Mouse (Mus musculus) liver, embryonic 11.5 days (tissue): ENCODE measurements around the gene Art4. TPM values are rescaled to one million over a fixed set of nuclear protein-coding genes. Genes with fewer than 3 reads are reported as not detected.

ENCODE experiments used
- ATAC-seq: fragments of 200-750 bp; cut with Nextera tagmentation; replicated peaks from 2 replicates; pipeline ENCODE4 v1.8.0; 2017; ENCODE audit warnings: moderate number of reproducible peaks, mild to moderate bottlenecking, moderate TSS enrichment, moderate library complexity; ENCODE audit not compliant: low FRiP score
- DNase-seq: peaks from one replicate; pipeline ENCODE4 v3.0.0-alpha.2; 2017; ENCODE audit warnings: low spot score
- H3K27ac ChIP-seq: fragments of 300-500 bp; sonication (generic); 2 replicates; pipeline ENCODE4 v1.5.1; 2014; ENCODE audit warnings: mild to moderate bottlenecking, low read depth, low read length, control low read depth
- H3K27me3 ChIP-seq: fragments of 300-500 bp; sonication (generic); replicated peaks from 2 replicates; pipeline ENCODE4 v1.6.1; 2014; ENCODE audit warnings: low read length, mixed read lengths; ENCODE audit not compliant: control insufficient read depth, insufficient read depth
- H3K36me3 ChIP-seq: fragments of 300-500 bp; sonication (generic); 2 replicates; pipeline ENCODE4 v1.6.1; 2014; ENCODE audit warnings: mild to moderate bottlenecking, low read length, moderate library complexity, mixed read lengths; ENCODE audit not compliant: control insufficient read depth, insufficient read depth
- H3K4me1 ChIP-seq: fragments of 300-500 bp; sonication (generic); replicated peaks from 2 replicates; pipeline ENCODE4 v1.6.1; 2014; ENCODE audit warnings: low read length, mixed read lengths; ENCODE audit not compliant: control insufficient read depth, insufficient read depth
- H3K4me2 ChIP-seq: fragments of 300-500 bp; sonication (generic); 2 replicates; pipeline ENCODE4 v1.6.1; 2014; ENCODE audit warnings: mild to moderate bottlenecking, control low read depth, moderate library complexity
- H3K4me3 ChIP-seq: fragments of 300-500 bp; sonication (generic); 2 replicates; pipeline ENCODE4 v1.5.1; 2014; ENCODE audit warnings: low read depth, low read length, control low read depth
- H3K9ac ChIP-seq: fragments of 300-500 bp; sonication (generic); 2 replicates; pipeline ENCODE4 v1.6.1; 2014; ENCODE audit warnings: low read depth, low read length, control low read depth
- H3K9me3 ChIP-seq: fragments of 300-500 bp; sonication (generic); 2 replicates; pipeline ENCODE4 v1.6.1; 2016; ENCODE audit warnings: low read length, inconsistent platforms, mixed read lengths; ENCODE audit not compliant: control insufficient read depth
- WGBS: fragments of 180-500 bp; shearing (Covaris S2); extraction: QIAGEN DNeasy Blood & Tissue Kit; methylation state at CpG from one replicate; pipeline ENCODE4 v1.1.7; 2014; 5-methylcytosine and 5-hydroxymethylcytosine counted together
- polyA plus RNA-seq: library from polyadenylated mRNA; unstranded; fragments of >200 nt; fragmentation: Nextera tagmentation; extraction: Ambion mirVana; gene quantifications from 2 replicates; pipeline ENCODE4 v1.2.1, GENCODE M21; 2014

The Art4 gene
- polyA plus RNA-seq, 1 experiment from 2014 or later = 8.7 TPM

DNA sequence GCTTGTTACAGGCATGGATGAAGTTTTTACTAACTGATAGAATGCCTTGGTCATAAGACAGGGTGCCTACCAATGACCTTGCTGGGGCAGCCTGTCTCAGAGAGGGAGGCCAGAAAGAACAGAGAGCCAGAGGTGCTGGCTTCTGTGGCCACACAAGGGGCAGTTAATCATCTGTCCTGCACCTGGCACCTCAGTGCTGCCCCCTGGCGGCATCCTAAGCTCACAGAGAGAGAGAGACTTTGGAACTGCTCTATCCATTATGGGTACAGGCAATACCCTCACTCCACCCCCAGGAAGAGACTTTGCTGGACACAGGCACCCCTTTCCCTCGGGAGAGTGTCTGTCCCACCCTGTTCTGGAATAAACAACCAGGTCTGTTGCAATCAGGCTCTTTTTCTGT is 9.7 kb downstream of the Art4 start:
- H3K27ac ChIP-seq = peak overlapping the region; percentile 64; the same call in 1 of the 2 replicates
- no peaks in the 10 kb centered on the region; the same call in 1 of the 2 replicates for H3K36me3 ChIP-seq
- no peak for DNase-seq
- 23% methylated on average over 2 of the region's 2 CpGs for WGBS
- peak; percentile 63 for ATAC-seq
- no peaks in the 10 kb centered on the region for H3K9me3 ChIP-seq
- peak overlapping the region; percentile 16 for H3K4me2 ChIP-seq
- H3K9ac ChIP-seq = no peak overlapping the region
- H3K27me3 ChIP-seq = no peaks in the 10 kb centered on the region
- H3K4me3 ChIP-seq = no peak overlapping the region
- peaks cover 20% of the 10 kb centered on the region for H3K4me1 ChIP-seq

DNA sequence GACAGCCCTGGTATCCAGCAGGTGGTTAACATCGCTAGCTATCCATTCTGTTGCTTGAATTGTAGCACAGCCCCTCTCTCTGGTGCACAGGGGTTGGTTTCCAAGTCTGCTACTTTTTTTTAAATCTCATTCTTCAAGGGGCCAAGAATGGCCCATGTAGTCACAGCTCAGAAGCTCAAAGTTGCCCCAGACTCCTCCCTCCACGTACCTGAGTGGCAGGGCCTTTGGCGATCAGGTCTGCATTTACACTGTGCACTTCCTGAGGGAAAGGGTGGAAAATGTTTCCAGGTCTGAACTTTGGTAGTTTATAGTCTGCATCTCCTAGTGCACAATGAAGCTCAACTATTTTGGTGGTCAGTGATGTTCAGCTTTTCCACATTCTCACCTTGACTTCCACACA is 10.3 kb downstream of the Art4 start:
- no peak for ATAC-seq
- no peaks in the 10 kb centered on the region; the same call in 1 of the 2 replicates for H3K36me3 ChIP-seq
- H3K27me3 ChIP-seq = no peaks in the 10 kb centered on the region
- no peaks in the 10 kb centered on the region for H3K9me3 ChIP-seq
- no peak overlapping the region for H3K27ac ChIP-seq
- H3K4me3 ChIP-seq = no peak overlapping the region
- no peak for DNase-seq
- H3K4me1 ChIP-seq = peaks cover 20% of the 10 kb centered on the region
- H3K4me2 ChIP-seq = no peak overlapping the region
- H3K9ac ChIP-seq = no peak overlapping the region
- 94% methylated on average over 3 of the region's 3 CpGs for WGBS

DNA sequence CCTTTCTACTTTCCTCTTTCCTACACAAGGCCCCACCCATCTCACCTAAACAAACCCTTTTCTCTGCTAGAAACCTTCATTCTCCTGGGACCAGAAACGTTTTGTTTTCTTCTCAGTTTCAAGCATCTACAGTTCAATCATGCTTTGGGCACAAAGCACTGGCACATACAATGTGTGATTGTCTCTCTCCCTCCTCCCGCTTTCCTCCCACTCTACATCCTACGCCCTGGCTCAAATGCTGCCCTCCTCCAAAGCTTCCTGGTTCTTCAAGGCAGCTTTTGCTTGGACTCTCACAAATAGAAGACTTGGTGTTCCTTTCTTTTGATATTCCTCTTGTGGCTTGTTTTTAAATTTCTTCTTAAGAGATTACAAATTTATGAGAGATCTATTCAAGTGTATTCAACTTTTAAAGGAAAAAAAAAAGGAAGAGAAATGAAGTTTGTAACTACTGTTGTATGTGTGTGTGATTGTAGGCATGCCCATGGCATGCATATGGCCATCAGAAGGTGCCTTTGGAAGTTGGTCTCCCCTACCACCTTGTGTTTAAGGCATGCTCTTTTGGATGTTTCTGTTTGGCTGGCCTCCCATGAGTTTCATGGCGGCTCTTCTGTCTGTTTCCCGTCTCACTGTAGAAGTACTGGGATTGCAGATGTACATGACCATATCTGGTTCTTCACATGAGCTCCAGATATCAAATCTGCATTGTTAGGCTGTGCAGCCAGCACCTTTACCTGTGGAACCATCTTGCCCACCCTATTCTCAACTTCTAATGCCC is 11.6 kb downstream of the Art4 start:
- H3K4me2 ChIP-seq = no peak overlapping the region
- no peak for DNase-seq
- H3K36me3 ChIP-seq = no peaks in the 10 kb centered on the region; the same call in 1 of the 2 replicates
- H3K9ac ChIP-seq = no peak overlapping the region
- H3K4me3 ChIP-seq = no peak overlapping the region
- no peaks in the 10 kb centered on the region for H3K9me3 ChIP-seq
- H3K27ac ChIP-seq = no peak overlapping the region
- no peaks in the 10 kb centered on the region for H3K27me3 ChIP-seq
- WGBS = 71% methylated on average over 5 of the region's 5 CpGs
- ATAC-seq = no peak
- H3K4me1 ChIP-seq = peaks cover 20% of the 10 kb centered on the region

- Histone ChIP-seq H3K27ac (no peak overlapping the region), H3K27me3 (no peaks in the 10 kb centered on the region), H3K4me1 (peaks cover 18% of the 10 kb centered on the region), H3K4me3 (no peak overlapping the region), H3K4me2 (no peak overlapping the region), H3K9me3 (no peaks in the 10 kb centered on the region), H3K36me3 (no peaks in the 10 kb centered on the region; the same call in 1 of the 2 replicates), H3K9ac (no peak overlapping the region)
- no peak for DNase-seq
- no peak for ATAC-seq
- 81% methylated on average over 2 of the region's 2 CpGs for WGBS
These were observed 12.6 kb downstream of the Art4 start for GRCm38 (mm10) chr6:136844903-136845302.

DNA sequence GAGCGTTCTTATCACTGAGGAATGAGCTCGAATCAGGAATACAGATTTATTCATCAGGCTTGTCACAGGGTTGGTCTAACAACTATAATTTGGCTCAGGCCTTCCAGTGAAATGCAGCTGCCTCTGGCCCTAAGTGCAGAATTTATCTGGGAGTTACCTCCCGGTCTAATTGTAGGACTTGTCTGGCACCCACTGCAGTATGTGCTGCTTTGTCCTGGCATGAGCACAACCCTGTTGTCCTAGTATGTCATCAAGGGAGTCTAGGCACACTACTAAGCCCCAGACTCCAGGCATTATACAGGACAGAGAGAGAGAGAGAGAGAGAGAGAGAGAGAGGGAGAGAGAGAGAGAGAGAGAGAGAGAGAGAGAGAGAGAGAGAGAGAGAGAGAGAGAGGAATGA is 20.2 kb downstream of the Art4 start:
- no peak overlapping the region for H3K4me3 ChIP-seq
- H3K9me3 ChIP-seq = no peaks in the 10 kb centered on the region
- H3K36me3 ChIP-seq = no peaks in the 10 kb centered on the region
- no peak for ATAC-seq
- no peak overlapping the region for H3K9ac ChIP-seq
- H3K27me3 ChIP-seq = no peaks in the 10 kb centered on the region; the same call in 1 of the 2 replicates
- no peak overlapping the region for H3K4me2 ChIP-seq
- no peak for DNase-seq
- H3K27ac ChIP-seq = no peak overlapping the region
- 77% methylated on average over 3 of the region's 3 CpGs for WGBS
- H3K4me1 ChIP-seq = no peaks in the 10 kb centered on the region

GRCm38 (mm10) chr6:136835352-136835751 is 22.2 kb downstream of the Art4 start, which contains the start of gene Smco3:
Smco3 (minus strand) TSS chr6:136835452.
- H3K9me3 ChIP-seq = no peaks in the 10 kb centered on the region
- H3K4me1 ChIP-seq = no peaks in the 10 kb centered on the region
- ATAC-seq (no peak), DNase-seq (no peak)
- H3K4me2 ChIP-seq = no peak within 1 kb of the TSS
- H3K27ac ChIP-seq = no peak within 1 kb of the TSS
- H3K36me3 ChIP-seq = no peaks in the 10 kb centered on the region
- no peak within 1 kb of the TSS for H3K9ac ChIP-seq
- no peak within 1 kb of the TSS for H3K4me3 ChIP-seq
- WGBS = 45% methylated on average over 4 of the region's 4 CpGs
- no peaks in the 10 kb centered on the region; the same call in 1 of the 2 replicates for H3K27me3 ChIP-seq

DNA sequence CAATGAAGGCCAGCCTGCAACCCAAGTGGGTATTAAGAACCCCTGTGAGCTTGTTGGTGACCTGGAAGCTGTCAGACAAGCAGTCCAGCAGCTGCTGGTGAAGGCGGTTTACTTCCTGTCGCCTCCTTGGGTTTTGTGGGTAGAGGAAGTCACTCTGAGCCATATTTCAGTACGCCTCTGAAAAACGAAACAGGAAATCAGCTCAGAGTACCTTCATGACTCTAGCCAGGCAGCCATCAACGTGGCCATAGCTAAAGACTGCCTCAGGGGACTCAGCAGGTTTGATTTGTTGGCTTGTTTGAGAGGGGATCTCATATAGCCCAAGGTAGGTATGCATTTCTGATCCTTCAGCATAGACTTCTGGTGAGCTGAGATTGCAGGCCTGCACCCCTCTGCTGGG is 25.8 kb downstream of the Art4 start:
- Histone ChIP-seq H3K4me3 (no peak overlapping the region), H3K27me3 (no peaks in the 10 kb centered on the region; the same call in 1 of the 2 replicates), H3K36me3 (no peaks in the 10 kb centered on the region), H3K9ac (no peak overlapping the region), H3K27ac (no peak overlapping the region), H3K9me3 (no peaks in the 10 kb centered on the region), H3K4me2 (no peak overlapping the region), H3K4me1 (no peaks in the 10 kb centered on the region)
- DNase-seq (no peak), ATAC-seq (no peak)
- 49% methylated on average over 5 of the region's 5 CpGs for WGBS

GRCm38 (mm10) chr6:136828681-136829080 is 28.9 kb downstream of the Art4 start:
- H3K9me3 ChIP-seq = no peaks in the 10 kb centered on the region
- H3K4me1 ChIP-seq = 0 out of 2 replicates have a peak, but pooled peaks cover 5% of the 10 kb centered on the region
- peak overlapping the region; percentile 70 for H3K9ac ChIP-seq
- DNase-seq (no peak), ATAC-seq (no peak)
- peak overlapping the region; percentile 51; the same call in 1 of the 2 replicates for H3K27ac ChIP-seq
- peaks cover 14% of the 10 kb centered on the region for H3K36me3 ChIP-seq
- peak overlapping the region; percentile 64 for H3K4me2 ChIP-seq
- 29% methylated on average over 4 of the region's 4 CpGs for WGBS
- no peaks in the 10 kb centered on the region for H3K27me3 ChIP-seq
- H3K4me3 ChIP-seq = peak overlapping the region; percentile 100
